Mouse (Mus musculus) forebrain, embryonic 16.5 days (tissue): ENCODE results near the gene Suco. TPM values are rescaled to one million over a fixed set of nuclear protein-coding genes. Genes with fewer than 3 reads are reported as not detected.

Experiments used
- ATAC-seq: fragments of 200-750 bp; cut with Nextera tagmentation; 2 replicates; pipeline ENCODE4 v1.8.0; 2017; ENCODE audit warnings: mild to moderate bottlenecking, moderate library complexity
- H3K27ac ChIP-seq: fragments of 300-500 bp; sonication (generic); 2 replicates; pipeline ENCODE4 v1.5.1; 2014; ENCODE audit warnings: low read length, control low read depth
- H3K27me3 ChIP-seq: fragments of 300-500 bp; sonication (generic); replicated peaks from 2 replicates; pipeline ENCODE4 v1.6.1; 2014; ENCODE audit warnings: low read length; ENCODE audit not compliant: control insufficient read depth, insufficient read depth
- H3K36me3 ChIP-seq: fragments of 300-500 bp; sonication (generic); 2 replicates; pipeline ENCODE4 v1.6.1; 2014; ENCODE audit not compliant: control insufficient read depth, insufficient read depth
- H3K4me1 ChIP-seq: fragments of 300-500 bp; sonication (generic); replicated peaks from 2 replicates; pipeline ENCODE4 v1.6.1; 2014; ENCODE audit warnings: low read length; ENCODE audit not compliant: control insufficient read depth, insufficient read depth
- H3K4me2 ChIP-seq: fragments of 300-500 bp; sonication (generic); 2 replicates; pipeline ENCODE4 v1.6.1; 2014; ENCODE audit warnings: mild to moderate bottlenecking, low read length, control low read depth
- H3K4me3 ChIP-seq: fragments of 300-500 bp; sonication (generic); replicated peaks from 2 replicates; pipeline ENCODE4 v1.5.1; 2014; ENCODE audit warnings: mild to moderate bottlenecking, low read length, control low read depth
- H3K9ac ChIP-seq: fragments of 300-500 bp; sonication (generic); replicated peaks from 2 replicates; pipeline ENCODE4 v1.6.1; 2014; ENCODE audit warnings: low read depth, low read length, control low read depth
- H3K9me3 ChIP-seq: fragments of 300-500 bp; sonication (generic); 2 replicates; pipeline ENCODE4 v1.6.1; 2016; ENCODE audit warnings: low read length; ENCODE audit not compliant: control insufficient read depth
- WGBS: fragments of 180-500 bp; shearing (Covaris S2); extraction: QIAGEN DNeasy Blood & Tissue Kit; methylation state at CpG from one replicate; pipeline ENCODE4 v1.1.7; 2014; 5-methylcytosine and 5-hydroxymethylcytosine counted together
- polyA plus RNA-seq: library from polyadenylated mRNA; unstranded; fragments of >200 nt; fragmentation: Nextera tagmentation; extraction: Ambion mirVana; gene quantifications from 2 replicates; pipeline ENCODE4 v1.2.1, GENCODE M21; 2015

Gene Suco
- polyA plus RNA-seq, 1 experiment from 2014 or later = 19.4 TPM

DNA sequence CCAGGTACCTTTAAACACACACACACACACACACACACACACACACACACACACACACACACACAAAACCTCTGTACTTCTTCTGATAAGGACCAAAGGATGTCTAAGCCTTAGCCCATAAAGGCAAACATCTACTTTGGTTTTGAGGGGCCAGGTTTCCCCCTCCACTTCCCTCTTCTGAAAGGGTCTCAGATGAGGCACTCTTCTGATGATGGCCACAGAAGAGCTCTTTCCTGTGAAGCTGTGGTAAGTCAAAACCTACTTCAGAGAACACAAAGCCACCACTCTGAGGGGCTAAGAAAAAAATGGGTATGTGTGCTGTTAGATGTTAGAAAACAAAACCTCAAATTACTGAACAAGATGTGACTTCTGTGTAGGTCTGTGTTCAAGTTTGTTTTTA is 97.4 kb downstream of the Suco start:
- no peaks in the 10 kb centered on the region for H3K36me3 ChIP-seq
- no peak overlapping the region for H3K4me2 ChIP-seq
- H3K4me1 ChIP-seq = no peaks in the 10 kb centered on the region
- no peak for ATAC-seq
- no peak overlapping the region for H3K9ac ChIP-seq
- H3K27me3 ChIP-seq = no peaks in the 10 kb centered on the region
- H3K9me3 ChIP-seq = no peaks in the 10 kb centered on the region
- no peak overlapping the region for H3K4me3 ChIP-seq
- no peak overlapping the region for H3K27ac ChIP-seq

DNA sequence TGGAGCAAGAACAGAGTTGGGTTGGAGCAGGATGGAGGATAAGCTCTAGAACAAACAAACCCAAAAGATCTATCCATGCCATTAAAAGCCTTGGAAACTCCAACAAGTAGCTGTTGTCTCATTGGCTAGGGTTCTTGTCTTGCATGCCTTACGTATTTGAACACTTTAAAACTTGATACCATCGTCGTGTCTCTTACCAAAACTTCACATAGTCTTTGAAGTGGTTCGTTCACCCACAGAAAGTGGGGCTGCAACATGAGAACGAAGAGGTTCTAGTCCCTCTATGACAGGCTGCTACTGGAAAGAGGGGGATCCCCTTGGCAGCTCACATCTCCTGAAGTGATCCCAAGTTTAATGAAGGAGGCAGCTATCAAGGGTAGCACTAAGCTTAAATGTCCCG is 101.3 kb downstream of the Suco start:
- Histone ChIP-seq H3K36me3 (no peaks in the 10 kb centered on the region), H3K4me2 (no peak overlapping the region), H3K9ac (no peak overlapping the region), H3K27me3 (no peaks in the 10 kb centered on the region), H3K27ac (no peak overlapping the region), H3K9me3 (no peaks in the 10 kb centered on the region), H3K4me1 (no peaks in the 10 kb centered on the region), H3K4me3 (no peak overlapping the region)
- WGBS = 91% methylated on average over 6 of the region's 6 CpGs
- no peak for ATAC-seq

DNA sequence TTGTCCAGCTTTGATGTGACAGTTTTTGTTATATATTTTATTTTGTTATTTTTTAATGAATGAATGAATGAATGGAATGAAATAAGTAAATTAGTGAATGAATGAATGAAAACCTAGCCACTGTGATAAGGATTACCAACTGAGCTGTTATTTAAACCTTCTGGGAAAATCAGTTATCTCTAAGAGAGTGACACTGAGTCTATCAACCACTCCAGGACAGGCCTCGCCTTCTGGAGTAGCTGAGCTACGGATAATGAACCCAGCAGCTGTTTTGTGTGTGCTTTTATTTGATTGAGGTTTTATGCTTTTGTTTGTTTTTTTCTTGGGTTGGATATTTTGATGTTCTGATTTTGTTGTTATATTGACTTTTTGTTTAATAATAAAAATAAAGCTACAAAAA is 105.2 kb downstream of the Suco start:
- Histone ChIP-seq H3K9ac (no peak overlapping the region), H3K9me3 (no peaks in the 10 kb centered on the region), H3K27ac (no peak overlapping the region), H3K36me3 (no peaks in the 10 kb centered on the region), H3K4me2 (no peak overlapping the region), H3K27me3 (no peaks in the 10 kb centered on the region), H3K4me1 (no peaks in the 10 kb centered on the region), H3K4me3 (no peak overlapping the region)
- no peak for ATAC-seq
- 83% methylated on average over 2 of the region's 2 CpGs for WGBS

DNA sequence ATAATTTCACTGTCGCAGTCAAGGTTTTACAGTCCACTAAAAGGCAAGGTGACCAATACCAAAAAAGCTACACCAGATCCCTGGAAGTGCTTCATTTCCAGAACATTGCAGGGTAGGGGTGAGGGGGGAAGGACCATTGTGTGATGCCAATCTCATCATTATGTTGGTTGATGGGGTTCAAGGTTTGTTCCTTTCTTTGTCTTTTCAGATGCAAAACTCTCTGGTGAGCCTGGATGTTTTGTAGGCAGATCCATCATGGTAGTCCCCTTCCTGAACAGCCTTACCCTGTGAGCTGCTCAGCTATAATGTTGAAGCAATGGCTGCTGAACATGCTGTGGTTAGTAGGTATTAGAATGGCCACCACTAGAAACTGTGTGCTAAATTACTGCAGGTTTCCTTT is 107.2 kb downstream of the Suco start:
- Histone ChIP-seq H3K27ac (no peak overlapping the region), H3K9ac (no peak overlapping the region), H3K4me1 (no peaks in the 10 kb centered on the region), H3K4me2 (no peak overlapping the region), H3K36me3 (no peaks in the 10 kb centered on the region), H3K27me3 (no peaks in the 10 kb centered on the region), H3K9me3 (no peaks in the 10 kb centered on the region), H3K4me3 (no peak overlapping the region)
- WGBS = 95% methylated on average over 1 of the region's 1 CpGs
- no peak for ATAC-seq

DNA sequence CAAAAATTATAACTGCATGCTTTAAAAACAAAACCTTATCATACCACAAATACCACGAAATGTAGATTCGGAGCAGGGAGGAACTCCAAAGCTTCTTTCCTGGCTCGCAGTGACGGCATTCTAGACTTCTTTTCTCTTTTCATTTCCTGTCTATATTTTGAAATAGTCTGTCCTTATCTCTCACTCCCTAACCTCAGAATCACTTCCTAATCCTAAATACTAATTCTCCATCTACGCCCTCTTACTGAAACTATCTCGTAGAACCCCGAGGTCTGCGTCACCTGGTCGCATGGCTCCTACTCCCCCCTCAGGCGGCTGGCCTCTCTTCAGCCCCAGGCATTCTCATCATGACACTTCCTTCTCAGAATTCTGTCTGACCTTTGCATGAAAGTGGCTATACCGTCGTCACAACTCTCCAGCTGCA is 109.4 kb downstream of the Suco start:
- Histone ChIP-seq H3K27ac (no peak overlapping the region), H3K4me2 (no peak overlapping the region), H3K9ac (no peak overlapping the region), H3K27me3 (no peaks in the 10 kb centered on the region), H3K36me3 (no peaks in the 10 kb centered on the region), H3K9me3 (no peaks in the 10 kb centered on the region), H3K4me1 (no peaks in the 10 kb centered on the region), H3K4me3 (no peak overlapping the region)
- ATAC-seq = no peak
- WGBS = 70% methylated on average over 12 of the region's 12 CpGs

DNA sequence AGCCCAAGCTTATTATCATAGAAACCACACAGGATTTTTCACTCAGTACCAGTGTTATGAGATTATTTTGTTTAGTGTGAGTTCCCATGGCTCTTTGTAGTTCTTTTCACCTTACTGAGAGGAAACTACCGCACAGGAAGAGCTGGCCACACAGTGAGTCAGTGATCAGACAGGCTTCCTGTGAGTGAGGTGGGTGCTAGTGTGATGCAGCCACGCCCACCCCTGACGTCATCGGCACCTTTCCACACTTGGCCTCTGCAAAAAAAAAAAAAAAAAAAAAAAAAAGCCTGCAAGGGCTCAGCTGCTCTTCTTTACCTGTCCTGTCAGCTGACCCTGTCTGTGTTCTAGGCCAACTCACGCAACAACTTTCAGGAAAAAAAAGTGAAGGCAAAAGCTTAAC is 109.8 kb downstream of the Suco start:
- WGBS = 58% methylated on average over 5 of the region's 5 CpGs
- Histone ChIP-seq H3K4me1 (no peaks in the 10 kb centered on the region), H3K27ac (no peak overlapping the region), H3K4me3 (no peak overlapping the region), H3K36me3 (no peaks in the 10 kb centered on the region), H3K27me3 (no peaks in the 10 kb centered on the region), H3K9ac (no peak overlapping the region), H3K4me2 (no peak overlapping the region), H3K9me3 (no peaks in the 10 kb centered on the region)
- ATAC-seq = no peak

Other genes with a start within 250 kb of the Suco start
- gene Fasl, start 88.2 kb downstream of the Suco start, polyA plus RNA-seq = 0.22 TPM in 1 of 2 replicates, not detected in the other
- gene Pigc, start 92.5 kb upstream of the Suco start, polyA plus RNA-seq = 35.7 and 36.9 TPM in 2 replicates
- gene 4930558K02Rik, start 103.0 kb upstream of the Suco start, polyA plus RNA-seq = not detected in 2 replicates